Mouse (Mus musculus) kidney, embryonic 14.5 days (tissue): ENCODE data around the gene Smim17. TPM values are rescaled to one million over a fixed set of nuclear protein-coding genes. Genes with fewer than 3 reads are reported as not detected.

Experiments used
- ATAC-seq: fragments of 200-750 bp; cut with Nextera tagmentation; 2 replicates; pipeline ENCODE4 v1.8.0; 2017; ENCODE audit warnings: moderate number of reproducible peaks, mild to moderate bottlenecking, moderate TSS enrichment, moderate library complexity; ENCODE audit not compliant: low FRiP score, low TSS enrichment
- H3K27ac ChIP-seq: fragments of 300-500 bp; sonication (generic); 2 replicates; pipeline ENCODE4 v1.5.1; 2014; ENCODE audit warnings: low read depth, mild to moderate bottlenecking, low read length, moderate library complexity, mixed read lengths
- H3K27me3 ChIP-seq: fragments of 300-500 bp; sonication (generic); 2 replicates; pipeline ENCODE4 v1.6.1; 2014; ENCODE audit warnings: mild to moderate bottlenecking, low read length; ENCODE audit not compliant: control insufficient read depth, insufficient read depth
- H3K36me3 ChIP-seq: fragments of 300-500 bp; sonication (generic); 2 replicates; pipeline ENCODE4 v1.6.1; 2014; ENCODE audit warnings: low read length, mixed read lengths; ENCODE audit not compliant: control insufficient read depth, insufficient read depth
- H3K4me1 ChIP-seq: fragments of 300-500 bp; sonication (generic); 2 replicates; pipeline ENCODE4 v1.6.1; 2014; ENCODE audit warnings: low read length, mixed read lengths; ENCODE audit not compliant: control insufficient read depth, insufficient read depth
- H3K4me2 ChIP-seq: fragments of 300-500 bp; sonication (generic); replicated peaks from 2 replicates; pipeline ENCODE4 v1.6.1; 2014; ENCODE audit warnings: low read depth, mild to moderate bottlenecking, low read length
- H3K4me3 ChIP-seq: fragments of 300-500 bp; sonication (generic); 2 replicates; pipeline ENCODE4 v1.5.1; 2014; ENCODE audit warnings: mild to moderate bottlenecking, low read length
- H3K9ac ChIP-seq: fragments of 300-500 bp; sonication (generic); 2 replicates; pipeline ENCODE4 v1.6.1; 2014; ENCODE audit warnings: low read depth, mild to moderate bottlenecking, low read length, moderate library complexity
- H3K9me3 ChIP-seq: fragments of 300-500 bp; sonication (generic); 2 replicates; pipeline ENCODE4 v1.6.1; 2016; ENCODE audit warnings: low read length; ENCODE audit not compliant: control insufficient read depth
- WGBS: fragments of 180-500 bp; shearing (Covaris S2); extraction: QIAGEN DNeasy Blood & Tissue Kit; methylation state at CpG from one replicate; pipeline ENCODE4 v1.1.7; 2014; 5-methylcytosine and 5-hydroxymethylcytosine counted together
- polyA plus RNA-seq: library from polyadenylated mRNA; unstranded; fragments of >200 nt; fragmentation: Nextera tagmentation; extraction: Ambion mirVana; gene quantifications from 2 replicates; pipeline ENCODE4 v1.2.1, GENCODE M21; 2014

Gene Smim17
- not detected in 2 replicates for polyA plus RNA-seq

DNA sequence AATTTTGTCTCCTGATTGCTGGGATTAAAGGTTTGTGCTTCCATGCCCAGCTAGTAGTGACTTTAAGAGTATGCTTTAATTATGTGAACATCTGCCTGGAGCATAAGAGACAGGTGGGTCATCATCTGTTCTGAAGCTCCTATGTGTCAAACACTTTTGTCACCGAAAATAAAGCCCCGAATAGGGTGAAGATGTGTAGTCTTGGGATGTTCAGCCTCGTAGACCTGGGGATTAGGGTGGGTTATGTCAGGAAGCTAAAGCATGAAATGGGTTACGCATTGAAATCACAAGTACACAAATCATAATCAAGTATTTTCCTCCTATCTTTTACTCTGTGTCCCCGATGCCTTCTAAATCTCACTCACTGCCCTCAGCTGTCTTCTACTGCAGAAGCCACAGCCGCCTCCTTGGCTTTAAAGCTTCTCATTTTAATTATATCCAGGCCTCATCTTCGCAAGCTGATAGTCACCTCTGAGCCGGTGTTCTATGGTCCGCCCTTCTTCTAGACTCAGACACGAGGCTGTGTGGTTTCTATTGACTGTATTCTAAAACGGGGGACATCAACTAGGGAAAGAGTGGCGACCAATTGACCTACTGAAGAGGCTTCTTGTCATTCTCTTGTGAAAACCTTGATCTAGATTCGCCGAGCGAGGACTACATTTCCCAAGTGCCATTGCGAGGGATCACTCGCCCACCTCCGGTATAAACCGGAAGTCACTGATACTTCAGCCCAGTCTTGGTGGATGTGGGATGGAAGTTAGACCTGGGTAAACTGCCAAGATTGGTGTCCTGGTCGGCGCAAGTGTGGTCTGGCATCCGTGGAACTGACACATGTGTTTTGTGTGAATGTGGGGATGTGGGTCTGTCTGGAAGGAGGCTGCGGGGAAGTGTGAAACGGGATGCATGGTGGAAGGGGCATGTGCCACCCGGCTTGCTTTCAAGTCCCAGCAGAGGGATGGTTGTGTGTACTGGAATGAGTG is at the start of gene Smim17:
Gene Smim17, plus strand, starts transcription at position 720 of the 980 bp plus-strand sequence.
- peak; percentile 91 for ATAC-seq
- no peak within 1 kb of the TSS for H3K27ac ChIP-seq
- no peaks in the 10 kb centered on the region for H3K4me1 ChIP-seq
- no peaks in the 10 kb centered on the region for H3K27me3 ChIP-seq
- peak within 1 kb of the TSS; percentile 49 for H3K4me3 ChIP-seq
- 29% methylated on average over 25 of the region's 25 CpGs for WGBS
- H3K36me3 ChIP-seq = peaks cover 4% of the 10 kb centered on the region; the same call in 1 of the 2 replicates
- peak within 1 kb of the TSS; percentile 52; the same call in 1 of the 2 replicates for H3K9ac ChIP-seq
- no peaks in the 10 kb centered on the region for H3K9me3 ChIP-seq
- peak within 1 kb of the TSS; percentile 55 for H3K4me2 ChIP-seq

DNA sequence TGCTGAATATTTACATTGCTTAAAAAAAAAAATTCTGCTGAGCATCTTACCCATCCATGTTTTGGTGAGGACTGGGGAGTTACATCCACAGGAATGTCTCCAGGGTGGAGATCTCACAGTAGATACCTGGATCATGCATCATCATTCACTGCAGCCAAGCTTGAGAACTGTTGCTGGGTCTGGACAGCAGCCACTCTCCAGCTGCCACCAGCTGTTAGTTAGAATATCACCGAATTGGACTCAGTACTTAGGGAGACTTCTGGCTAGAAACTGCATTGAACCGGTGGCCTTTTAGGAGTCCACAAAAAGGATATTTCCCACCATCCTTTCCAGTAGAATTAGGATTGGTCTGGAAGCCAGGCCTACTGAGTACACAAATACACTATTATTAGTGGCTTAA is 40.4 kb upstream of the Smim17 start:
- Histone ChIP-seq H3K36me3 (peaks cover 6% of the 10 kb centered on the region; the same call in 1 of the 2 replicates), H3K4me3 (no peak overlapping the region), H3K9ac (no peak overlapping the region), H3K27ac (no peak overlapping the region), H3K4me1 (no peaks in the 10 kb centered on the region), H3K27me3 (no peaks in the 10 kb centered on the region), H3K4me2 (no peak overlapping the region), H3K9me3 (no peaks in the 10 kb centered on the region)
- 64% methylated on average over 2 of the region's 2 CpGs for WGBS
- no peak for ATAC-seq

DNA sequence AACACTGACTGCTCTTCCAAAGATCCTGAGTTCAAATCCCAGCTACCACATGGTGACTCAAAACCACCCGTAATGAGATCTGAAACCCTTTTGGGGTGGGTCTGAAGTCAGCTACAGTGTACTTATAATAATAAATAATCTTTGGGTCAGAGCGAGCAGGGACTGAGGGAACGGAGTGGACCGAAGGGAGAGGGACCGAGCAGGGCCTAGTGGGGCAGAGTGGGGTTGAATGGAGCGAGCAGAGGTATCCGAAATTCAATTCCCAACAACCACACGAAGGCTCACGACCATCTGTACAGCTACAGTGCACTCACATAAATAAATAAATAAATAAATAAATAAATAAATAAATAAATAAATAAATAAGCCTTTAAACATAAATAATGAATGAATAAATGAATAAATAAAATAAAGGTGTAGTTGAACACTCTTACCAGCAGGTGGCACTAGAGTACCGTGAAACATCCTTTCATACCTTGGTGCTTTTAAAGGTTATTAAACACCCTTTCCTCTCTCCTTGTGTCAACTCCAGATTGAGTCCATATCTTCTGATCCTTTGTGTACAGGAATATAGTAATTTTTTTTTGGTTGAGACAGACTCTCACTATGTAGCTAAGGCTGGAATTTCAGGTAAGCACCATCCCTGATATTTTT is 39.5 kb upstream of the Smim17 start:
- Histone ChIP-seq H3K4me1 (no peaks in the 10 kb centered on the region), H3K4me3 (no peak overlapping the region), H3K4me2 (no peak overlapping the region), H3K9ac (no peak overlapping the region), H3K27me3 (no peaks in the 10 kb centered on the region), H3K9me3 (no peaks in the 10 kb centered on the region), H3K36me3 (0 out of 2 replicates have a peak, but pooled peaks cover under 1% of the 10 kb centered on the region), H3K27ac (no peak overlapping the region)
- WGBS = 54% methylated on average over 10 of the region's 10 CpGs
- ATAC-seq = no peak

DNA sequence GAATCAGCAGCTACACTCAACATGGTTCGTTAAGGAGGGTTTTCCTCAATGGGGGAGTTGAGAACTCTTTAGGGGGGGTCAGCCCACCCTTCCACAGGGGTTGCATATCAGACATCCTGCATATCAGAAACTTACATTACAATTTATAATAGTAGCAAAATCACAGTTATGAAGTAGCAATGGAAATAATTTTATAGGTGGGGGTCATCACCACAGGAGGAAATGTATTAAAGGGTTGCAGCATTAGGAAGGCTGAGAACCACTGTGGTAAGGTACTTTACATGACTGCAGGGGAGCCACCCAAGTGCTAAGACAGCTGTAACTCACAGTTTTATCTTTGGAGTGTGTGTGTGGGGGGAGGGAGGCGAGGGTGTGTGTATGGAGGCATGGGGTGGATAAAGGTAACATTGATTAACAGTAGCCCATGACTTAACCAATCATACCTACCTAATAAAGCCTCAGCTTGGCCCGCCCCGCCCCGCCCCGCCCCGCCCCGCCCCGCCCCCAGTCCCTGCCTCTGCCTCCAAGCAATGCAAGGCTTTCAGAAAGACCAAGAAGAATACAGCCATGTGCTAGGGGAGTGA is 37.9 kb upstream of the Smim17 start:
- no peaks in the 10 kb centered on the region for H3K27me3 ChIP-seq
- H3K36me3 ChIP-seq = no peaks in the 10 kb centered on the region
- ATAC-seq = no peak
- no peaks in the 10 kb centered on the region for H3K4me1 ChIP-seq
- 16% methylated on average over 9 of the region's 9 CpGs for WGBS
- H3K9ac ChIP-seq = no peak overlapping the region
- no peaks in the 10 kb centered on the region for H3K9me3 ChIP-seq
- H3K4me2 ChIP-seq = no peak overlapping the region
- no peak overlapping the region for H3K27ac ChIP-seq
- H3K4me3 ChIP-seq = no peak overlapping the region

DNA sequence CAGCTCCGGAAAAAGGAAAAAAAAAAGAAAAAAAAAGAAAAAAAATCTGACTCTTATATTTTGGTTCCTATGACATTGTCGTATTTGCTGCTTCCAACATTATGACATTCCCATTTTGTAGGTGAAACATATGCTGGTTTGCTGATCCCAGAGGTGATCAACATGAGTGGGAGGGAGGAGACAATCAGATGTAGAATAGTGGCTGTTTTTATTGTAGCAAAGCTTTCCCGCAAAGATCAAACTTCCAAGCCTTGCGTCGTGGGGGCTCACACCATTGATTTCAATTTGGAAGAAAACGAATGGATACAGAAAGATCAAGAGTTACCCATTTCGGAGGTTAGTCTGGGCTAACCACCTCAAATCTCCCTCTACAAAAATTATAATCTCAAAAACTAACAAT is 36.8 kb upstream of the Smim17 start:
- no peaks in the 10 kb centered on the region for H3K9me3 ChIP-seq
- H3K27me3 ChIP-seq = no peaks in the 10 kb centered on the region
- peak overlapping the region; percentile 55; the same call in 1 of the 2 replicates for H3K27ac ChIP-seq
- no peaks in the 10 kb centered on the region for H3K36me3 ChIP-seq
- H3K4me1 ChIP-seq = no peaks in the 10 kb centered on the region
- H3K4me3 ChIP-seq = peak overlapping the region; percentile 54
- ATAC-seq = no peak
- 27% methylated on average over 7 of the region's 7 CpGs for WGBS
- H3K4me2 ChIP-seq = peak overlapping the region; percentile 57
- H3K9ac ChIP-seq = peak overlapping the region; percentile 55

DNA sequence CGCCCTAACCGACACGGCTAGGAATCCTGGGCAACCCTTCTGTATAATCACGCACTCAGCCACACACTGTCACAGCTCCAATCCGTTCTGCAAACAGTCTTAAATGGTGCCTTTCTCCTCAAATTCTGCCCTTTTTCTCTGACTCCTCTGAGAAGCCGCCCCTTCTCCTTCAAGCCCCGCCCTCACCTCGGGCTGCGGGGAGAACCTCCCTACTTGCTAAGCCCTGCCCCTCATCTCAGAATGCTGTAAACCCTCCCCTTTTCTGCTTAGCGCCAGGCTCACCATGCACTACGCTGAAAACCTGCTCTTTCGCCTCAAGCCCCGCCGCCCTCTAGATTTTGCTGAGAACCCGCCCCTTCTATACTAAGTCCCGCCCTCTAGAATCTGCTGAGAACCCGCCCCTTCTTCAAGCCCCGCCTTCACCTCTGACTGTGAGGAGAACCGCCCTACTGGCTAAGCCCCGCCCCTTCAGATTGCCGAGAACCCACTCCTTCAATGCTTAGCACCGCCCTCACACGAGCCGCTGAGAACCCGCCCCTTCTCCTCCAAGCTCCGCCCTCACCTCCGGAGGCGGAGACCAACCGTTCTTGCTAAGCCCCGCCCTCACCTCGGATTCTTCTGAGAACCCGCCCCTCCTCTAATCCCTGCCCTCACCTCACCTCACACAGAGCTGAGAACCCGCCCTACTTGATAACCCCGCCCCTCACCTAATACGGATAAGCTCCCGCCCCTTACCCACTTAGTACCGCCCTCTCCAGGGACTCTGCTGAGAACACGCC is 36.1 kb upstream of the Smim17 start:
- peak overlapping the region; percentile 55 for H3K9ac ChIP-seq
- ATAC-seq = peak; percentile 95
- H3K4me1 ChIP-seq = no peaks in the 10 kb centered on the region
- no peaks in the 10 kb centered on the region for H3K9me3 ChIP-seq
- H3K27me3 ChIP-seq = no peaks in the 10 kb centered on the region
- peak overlapping the region; percentile 82; the same call in 1 of the 2 replicates for H3K27ac ChIP-seq
- no peaks in the 10 kb centered on the region for H3K36me3 ChIP-seq
- peak overlapping the region; percentile 68 for H3K4me2 ChIP-seq
- WGBS = under 1% methylated on average over 38 of the region's 38 CpGs
- H3K4me3 ChIP-seq = peak overlapping the region; percentile 54

DNA sequence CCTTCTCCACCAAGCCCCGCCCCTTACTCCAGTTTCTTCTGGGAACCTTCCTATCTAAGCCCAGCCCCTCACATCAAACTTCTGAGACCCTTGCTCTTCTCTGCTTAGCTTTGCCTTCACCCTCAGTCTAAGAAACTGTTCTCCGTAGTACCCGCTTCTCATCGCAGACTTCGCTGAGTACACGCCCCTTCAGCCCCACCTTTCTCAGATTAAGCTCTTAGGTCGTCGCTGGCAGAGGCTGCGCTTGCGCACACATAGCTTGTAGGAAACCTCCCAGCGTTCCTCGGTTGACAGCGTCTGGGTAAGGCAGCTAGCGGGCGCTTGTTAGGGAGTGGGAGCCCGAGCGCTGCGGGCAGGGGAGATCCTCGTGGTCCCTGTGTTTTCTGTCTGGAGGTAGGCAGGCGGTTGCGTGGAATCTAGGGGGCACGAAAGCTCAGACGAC is 35.4 kb upstream of the Smim17 start, which contains the start of gene Zfp78:
Gene Zfp78, plus strand, starts transcription at position 234 of the 442 bp plus-strand sequence.
- no peaks in the 10 kb centered on the region for H3K36me3 ChIP-seq
- no peaks in the 10 kb centered on the region for H3K9me3 ChIP-seq
- peak within 1 kb of the TSS; percentile 54 for H3K4me3 ChIP-seq
- H3K27me3 ChIP-seq = no peaks in the 10 kb centered on the region
- peak within 1 kb of the TSS; percentile 66 for H3K9ac ChIP-seq
- no peaks in the 10 kb centered on the region for H3K4me1 ChIP-seq
- peak within 1 kb of the TSS; percentile 68 for H3K4me2 ChIP-seq
- peak within 1 kb of the TSS; percentile 82; the same call in 1 of the 2 replicates for H3K27ac ChIP-seq
- WGBS = under 1% methylated on average over 23 of the region's 23 CpGs
- peak; percentile 83 for ATAC-seq

DNA sequence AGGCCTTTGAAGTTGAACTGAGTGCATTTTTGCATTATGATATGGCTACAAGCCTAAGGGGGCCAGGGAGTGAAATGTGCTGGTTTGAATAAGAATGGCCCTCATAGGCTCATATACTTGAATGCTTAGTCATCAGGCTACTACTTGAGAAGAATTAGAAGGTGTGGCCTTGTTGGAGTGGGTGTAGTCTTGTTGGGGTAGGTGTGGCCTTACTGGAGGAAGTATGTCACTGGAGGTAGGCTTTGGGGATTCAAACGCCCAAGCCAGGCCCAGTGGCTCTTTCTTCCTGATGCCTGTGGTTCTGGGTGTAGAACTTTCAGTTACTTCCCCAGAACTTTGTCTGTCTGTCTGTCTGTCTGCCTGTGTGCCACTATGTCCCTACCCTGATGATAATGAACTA is 33.8 kb upstream of the Smim17 start:
- Histone ChIP-seq H3K9ac (no peak overlapping the region), H3K9me3 (no peaks in the 10 kb centered on the region), H3K27ac (no peak overlapping the region), H3K4me3 (no peak overlapping the region), H3K36me3 (no peaks in the 10 kb centered on the region), H3K4me1 (no peaks in the 10 kb centered on the region), H3K4me2 (no peak overlapping the region), H3K27me3 (no peaks in the 10 kb centered on the region)
- ATAC-seq = no peak
- 78% methylated on average over 1 of the region's 1 CpGs for WGBS
